Mouse (Mus musculus): ENCODE results near the gene Tnk1. TPM values are rescaled to one million over a fixed set of nuclear protein-coding genes. Genes with fewer than 3 reads are reported as not detected.
A peak's percentile ranks its signal among the peaks of the same experiment; 100 is the strongest.

Gene Tnk1
- polyA plus RNA-seq, 1 experiment from 2014 or later = 0.10 TPM

DNA sequence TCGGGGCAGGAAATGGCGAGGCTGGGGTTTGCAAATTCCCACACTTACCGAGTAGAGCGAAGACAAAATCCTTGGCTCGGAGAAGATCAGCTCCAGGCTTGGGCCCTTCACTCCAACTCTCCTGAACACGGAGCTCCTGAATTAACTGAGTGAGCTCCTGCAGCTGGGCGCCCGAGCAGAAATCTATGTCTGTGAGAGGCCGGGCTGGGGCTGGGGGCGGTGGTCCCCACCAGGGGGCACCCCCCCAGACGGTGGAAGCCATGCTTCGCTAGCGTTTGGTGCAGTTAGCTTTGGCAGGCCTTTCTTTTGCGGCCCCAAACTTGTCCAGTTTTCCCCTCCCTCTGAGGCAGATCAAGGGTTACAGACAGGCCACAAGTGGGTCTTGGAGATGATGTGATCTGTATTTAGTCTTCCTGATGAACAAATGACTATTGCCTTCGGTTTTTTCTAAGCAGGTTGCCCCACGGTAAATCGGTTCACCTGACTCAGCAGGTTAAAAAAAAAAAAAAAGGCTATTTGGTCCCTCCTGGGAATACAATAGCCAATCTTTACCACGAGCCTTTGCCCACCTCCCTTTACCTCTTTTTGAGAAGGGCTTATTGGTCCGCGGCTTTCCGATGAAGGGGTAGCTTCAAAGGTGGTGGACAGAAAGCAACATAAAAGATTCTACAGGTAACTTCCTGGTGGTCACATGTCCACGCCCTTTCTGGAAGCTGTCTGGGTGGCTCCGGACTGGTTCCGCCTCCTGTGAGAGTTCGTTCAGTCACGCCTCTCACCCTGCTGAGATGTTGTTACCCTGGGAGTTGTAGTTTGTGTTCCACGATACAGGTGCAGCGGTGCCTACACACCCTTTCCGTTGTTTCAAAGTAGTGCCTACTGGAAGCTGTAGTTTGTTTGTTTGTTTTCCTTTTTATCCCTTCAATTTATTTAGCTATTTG is 53.3 kb downstream of the Tnk1 start, which contains the start of gene Tmem102:
Gene Tmem102, minus strand, starts transcription at position 653 of the 938 bp plus-strand sequence.
- Histone ChIP-seq H3K9ac (no peak within 1 kb of the TSS), H3K4me3 (peak within 1 kb of the TSS; percentile 74; the same call in 1 of the 2 replicates), H3K27ac (no peak within 1 kb of the TSS), H3K4me2 (peak within 1 kb of the TSS; percentile 86), H3K9me3 (no peaks in the 10 kb centered on the region), H3K27me3 (replicated peaks) (peaks cover 23% of the 10 kb centered on the region), H3K36me3 (replicated peaks) (no peaks in the 10 kb centered on the region), H3K4me1 (peaks cover 47% of the 10 kb centered on the region)
- ATAC-seq (replicated peaks) = no peak
- WGBS = 6% methylated on average over 29 of the region's 29 CpGs

DNA sequence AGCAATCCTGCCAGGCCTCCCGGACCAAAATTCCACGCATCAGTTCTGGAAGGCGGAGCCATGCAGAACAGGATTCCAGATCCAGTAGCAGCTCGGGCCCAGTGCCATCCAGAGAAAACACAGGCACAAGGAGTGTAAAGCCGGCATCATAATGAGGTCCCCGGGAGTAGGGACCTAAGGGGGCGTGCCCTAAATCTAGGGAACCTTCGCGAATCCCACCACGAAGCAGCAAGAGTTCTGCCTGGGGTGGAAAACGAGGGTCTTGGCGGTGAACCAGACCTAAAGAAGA is 53.9 kb downstream of the Tnk1 start:
- 8% methylated on average over 12 of the region's 12 CpGs for WGBS

DNA sequence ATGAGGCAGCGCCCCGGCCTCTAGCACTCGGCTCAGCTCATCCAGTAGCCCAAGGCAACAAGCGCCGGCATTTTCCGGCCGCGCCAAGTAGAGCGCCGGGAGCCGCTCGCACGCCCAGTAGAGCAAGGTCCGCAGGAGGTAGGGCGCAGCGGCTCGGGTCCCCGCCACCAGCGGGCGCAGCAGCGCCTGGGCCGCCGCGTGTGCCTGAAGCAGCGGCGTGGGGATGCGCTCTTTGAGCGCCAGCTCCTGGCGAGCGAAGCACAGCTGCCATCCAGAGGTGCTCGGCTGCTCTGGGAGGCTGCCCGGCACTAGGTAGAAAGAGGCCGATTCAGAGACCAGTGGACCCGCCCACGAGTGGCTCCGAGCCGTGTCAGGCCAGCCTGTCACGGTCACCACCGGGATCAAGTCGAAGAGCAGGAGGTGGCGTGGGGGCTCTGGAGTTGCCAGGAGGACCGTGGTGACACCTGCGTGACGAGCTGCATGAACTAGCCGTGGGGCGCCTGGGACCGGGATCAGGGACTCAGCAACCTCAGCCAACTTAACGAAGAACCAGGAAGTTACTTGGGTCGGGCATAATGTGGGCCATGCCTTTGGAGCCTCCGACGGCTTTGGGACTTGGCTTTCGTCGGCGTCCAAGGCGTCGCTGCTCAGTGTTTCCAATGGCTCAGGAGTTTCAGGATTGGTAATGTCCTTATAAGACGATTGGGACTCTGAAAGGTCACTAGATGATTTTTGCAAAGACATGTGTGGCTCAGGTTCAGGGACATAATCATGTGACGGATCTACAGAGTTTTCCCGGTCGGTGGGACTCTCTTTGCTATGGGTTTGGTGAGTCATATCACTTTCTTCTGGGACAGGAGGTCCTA is 54.5 kb downstream of the Tnk1 start:
- Histone ChIP-seq H3K4me1 (peaks cover 59% of the 10 kb centered on the region), H3K36me3 (replicated peaks) (no peaks in the 10 kb centered on the region), H3K9ac (peak overlapping the region; percentile 66), H3K27ac (peak overlapping the region; percentile 76), H3K4me2 (peak overlapping the region; percentile 86), H3K27me3 (replicated peaks) (peaks cover 23% of the 10 kb centered on the region), H3K9me3 (no peaks in the 10 kb centered on the region), H3K4me3 (peak overlapping the region; percentile 74)
- peak; percentile 32 for ATAC-seq (replicated peaks)
- 2% methylated on average over 60 of the region's 60 CpGs for WGBS

More for the DNA sequence above, 53.9 kb downstream of the Tnk1 start:
- Histone ChIP-seq H3K27ac (no peak overlapping the region), H3K27me3 (replicated peaks) (peaks cover 23% of the 10 kb centered on the region), H3K9ac (no peak overlapping the region), H3K9me3 (no peaks in the 10 kb centered on the region), H3K36me3 (replicated peaks) (no peaks in the 10 kb centered on the region), H3K4me2 (peak overlapping the region; percentile 86), H3K4me3 (peak overlapping the region; percentile 74; the same call in 1 of the 2 replicates), H3K4me1 (peaks cover 53% of the 10 kb centered on the region)
- ATAC-seq (replicated peaks) = no peak

DNA sequence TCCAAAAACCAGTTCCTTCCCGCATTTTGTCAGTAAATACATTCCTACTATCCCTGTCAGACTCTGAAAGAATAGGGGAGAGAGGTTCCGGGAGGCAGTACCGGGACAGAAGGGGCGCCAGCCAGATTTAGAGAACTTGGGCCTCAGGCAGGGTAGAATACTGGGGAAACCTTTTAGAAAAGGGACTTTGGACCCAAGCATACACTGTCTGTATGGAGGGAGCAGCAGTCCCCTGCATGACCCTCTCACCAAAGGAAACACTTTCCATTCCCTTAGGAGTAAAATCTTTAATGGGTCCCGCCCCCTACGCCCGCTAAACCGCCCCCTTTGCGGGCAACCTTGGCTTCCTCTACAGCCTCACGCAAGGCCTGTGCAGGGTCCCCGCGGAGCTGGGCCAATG is 55.2 kb downstream of the Tnk1 start:
- under 1% methylated on average over 12 of the region's 12 CpGs for WGBS
- Histone ChIP-seq H3K27me3 (replicated peaks) (peaks cover 23% of the 10 kb centered on the region), H3K36me3 (replicated peaks) (no peaks in the 10 kb centered on the region), H3K9me3 (no peaks in the 10 kb centered on the region), H3K4me3 (peak overlapping the region; percentile 74), H3K9ac (peak overlapping the region; percentile 66), H3K27ac (peak overlapping the region; percentile 76), H3K4me1 (peaks cover 59% of the 10 kb centered on the region), H3K4me2 (peak overlapping the region; percentile 86)
- ATAC-seq (replicated peaks) = no peak; the same call in 1 of the 2 replicates

DNA sequence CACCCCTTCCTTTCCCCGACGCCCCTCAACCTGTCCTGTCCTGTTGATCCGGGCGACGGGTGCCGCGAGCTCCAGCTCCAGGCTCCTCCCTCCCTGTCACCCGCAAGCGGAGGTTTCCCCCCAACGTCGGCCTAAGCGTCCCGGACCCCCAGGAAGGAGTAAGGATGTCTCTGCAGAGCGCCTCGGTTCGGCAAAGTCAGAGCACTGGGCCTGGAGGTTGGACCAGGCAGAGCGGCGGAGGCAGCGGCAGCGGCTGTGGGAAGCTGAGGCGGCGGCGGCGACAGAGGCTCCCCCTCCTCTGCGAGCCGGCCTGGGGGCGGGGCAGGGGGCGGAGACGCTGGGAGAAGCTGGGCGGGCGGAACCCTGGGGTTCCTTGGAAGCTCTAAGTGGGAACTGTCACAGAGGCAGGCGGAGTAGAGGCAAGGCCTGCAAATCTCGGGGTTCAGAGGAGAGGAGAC is 55.9 kb downstream of the Tnk1 start:
- WGBS = 0% methylated on average over 28 of the region's 33 CpGs
- peak; percentile 16; the same call in 1 of the 2 replicates for ATAC-seq (replicated peaks)
- H3K4me3 ChIP-seq = peak overlapping the region; percentile 74
- H3K9me3 ChIP-seq = no peaks in the 10 kb centered on the region
- peaks cover 23% of the 10 kb centered on the region for H3K27me3 ChIP-seq (replicated peaks)
- peak overlapping the region; percentile 66 for H3K9ac ChIP-seq
- peaks cover 59% of the 10 kb centered on the region for H3K4me1 ChIP-seq
- peak overlapping the region; percentile 86 for H3K4me2 ChIP-seq
- peak overlapping the region; percentile 76 for H3K27ac ChIP-seq
- H3K36me3 ChIP-seq (replicated peaks) = no peaks in the 10 kb centered on the region

DNA sequence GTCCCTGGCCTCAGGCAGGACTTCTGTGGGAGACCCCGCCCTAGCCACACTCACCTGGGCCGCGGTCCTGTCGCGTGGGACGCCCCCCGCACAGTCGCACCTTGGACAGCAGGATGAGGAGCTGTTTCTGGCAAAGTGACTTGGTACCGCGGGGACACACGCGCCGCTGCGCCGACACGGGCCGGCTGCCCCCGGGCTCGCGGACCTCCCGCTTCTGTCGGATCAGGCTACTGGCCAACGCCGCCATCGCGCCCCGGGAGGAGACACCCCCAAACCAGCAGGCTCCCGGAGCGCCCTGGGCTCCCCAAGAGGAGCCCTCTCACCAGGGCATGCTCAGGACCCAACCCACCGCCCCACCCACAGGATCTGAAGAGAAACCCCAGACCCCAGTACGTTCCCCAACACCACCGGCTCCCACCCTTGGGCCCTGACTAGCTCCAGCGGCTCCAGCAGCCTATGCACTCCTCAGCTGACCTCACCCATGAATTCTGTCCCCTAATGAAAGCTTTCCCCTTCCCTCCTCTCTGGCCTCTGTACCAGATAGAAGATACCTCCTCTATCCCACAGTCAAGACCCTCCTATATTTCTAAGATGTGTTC is 57.1 kb downstream of the Tnk1 start, which contains the start of gene Fgf11:
Gene Fgf11, minus strand, starts transcription at position 479 of the 599 bp plus-strand sequence.
- Histone ChIP-seq H3K4me1 (peaks cover 59% of the 10 kb centered on the region), H3K27ac (peak within 1 kb of the TSS; percentile 98), H3K9me3 (no peaks in the 10 kb centered on the region), H3K9ac (peak within 1 kb of the TSS; percentile 66), H3K27me3 (replicated peaks) (peaks cover 19% of the 10 kb centered on the region), H3K4me3 (peak within 1 kb of the TSS; percentile 74), H3K36me3 (replicated peaks) (no peaks in the 10 kb centered on the region), H3K4me2 (peak within 1 kb of the TSS; percentile 86)
- WGBS = under 1% methylated on average over 32 of the region's 33 CpGs
- 0 out of 2 replicates have a peak, but pooled peaks have one; percentile 1 for ATAC-seq (replicated peaks)

Small RNA genes within 50 kb of the gene (microRNA-seq; reads per million reads assigned to microRNA genes)
- gene Mir6924 = not detected

Other genes with a start within 250 kb of the Tnk1 start
- not detected in 2 replicates for gene Shbg, start 240.8 kb downstream of the Tnk1 start, polyA plus RNA-seq (2015; fragmentation: Nextera tagmentation; extraction: Ambion mirVana)
- 23.5 and 24.9 TPM in 2 replicates for gene Sat2, start 236.7 kb downstream of the Tnk1 start, polyA plus RNA-seq (2015; fragmentation: Nextera tagmentation; extraction: Ambion mirVana)
- 40.6 and 47.0 TPM in 2 replicates for gene Fxr2, start 225.7 kb downstream of the Tnk1 start, polyA plus RNA-seq (2015; fragmentation: Nextera tagmentation; extraction: Ambion mirVana)
- gene Sox15, start 203.4 kb downstream of the Tnk1 start, polyA plus RNA-seq (2015; fragmentation: Nextera tagmentation; extraction: Ambion mirVana) = 0.20 TPM in 1 of 2 replicates, not detected in the other
- 99.9 and 108 TPM in 2 replicates for gene Mpdu1, start 196.1 kb downstream of the Tnk1 start, polyA plus RNA-seq (2015; fragmentation: Nextera tagmentation; extraction: Ambion mirVana)
- 9.4 and 10.4 TPM in 2 replicates for gene Cd68, start 192.6 kb downstream of the Tnk1 start, polyA plus RNA-seq (2015; fragmentation: Nextera tagmentation; extraction: Ambion mirVana)
- gene Eif4a1, start 186.3 kb downstream of the Tnk1 start, polyA plus RNA-seq (2015; fragmentation: Nextera tagmentation; extraction: Ambion mirVana) = 460 and 473 TPM in 2 replicates
- gene Senp3, start 176.6 kb downstream of the Tnk1 start, polyA plus RNA-seq (2015; fragmentation: Nextera tagmentation; extraction: Ambion mirVana) = 116 and 122 TPM in 2 replicates
- 0.37 and 0.68 TPM in 2 replicates for gene Tnfsf13, start 172.9 kb downstream of the Tnk1 start, polyA plus RNA-seq (2015; fragmentation: Nextera tagmentation; extraction: Ambion mirVana)
- 2.0 and 2.4 TPM in 2 replicates for gene Tnfsf12, start 162.9 kb downstream of the Tnk1 start, polyA plus RNA-seq (2015; fragmentation: Nextera tagmentation; extraction: Ambion mirVana)
- 1.2 and 1.8 TPM in 2 replicates for gene Tnfsfm13, start 162.6 kb downstream of the Tnk1 start, polyA plus RNA-seq (2015; fragmentation: Nextera tagmentation; extraction: Ambion mirVana)
- gene Polr2a, start 100.1 kb downstream of the Tnk1 start, polyA plus RNA-seq (2015; fragmentation: Nextera tagmentation; extraction: Ambion mirVana) = 15.9 and 17.4 TPM in 2 replicates
- gene Slc35g3, start 96.8 kb downstream of the Tnk1 start, polyA plus RNA-seq (2015; fragmentation: Nextera tagmentation; extraction: Ambion mirVana) = 0.17 and 0.26 TPM in 2 replicates
- 4.1 and 4.3 TPM in 2 replicates for gene Zbtb4, start 92.8 kb downstream of the Tnk1 start, polyA plus RNA-seq (2015; fragmentation: Nextera tagmentation; extraction: Ambion mirVana)
- gene Chrnb1, start 62.8 kb downstream of the Tnk1 start, polyA plus RNA-seq (2015; fragmentation: Nextera tagmentation; extraction: Ambion mirVana) = 0.98 and 1.2 TPM in 2 replicates
- gene Fgf11, start 56.9 kb downstream of the Tnk1 start, polyA plus RNA-seq (2015; fragmentation: Nextera tagmentation; extraction: Ambion mirVana) = 3.7 and 4.5 TPM in 2 replicates
- gene Tmem102, start 53.1 kb downstream of the Tnk1 start, polyA plus RNA-seq (2015; fragmentation: Nextera tagmentation; extraction: Ambion mirVana) = 0.74 and 0.86 TPM in 2 replicates
- not detected in 2 replicates for gene Gm39566, start 43.4 kb downstream of the Tnk1 start, polyA plus RNA-seq (2015; fragmentation: Nextera tagmentation; extraction: Ambion mirVana)
- gene Spem2, start 40.3 kb downstream of the Tnk1 start, polyA plus RNA-seq (2015; fragmentation: Nextera tagmentation; extraction: Ambion mirVana) = not detected in 2 replicates
- gene Spem1, start 36.5 kb downstream of the Tnk1 start, polyA plus RNA-seq (2015; fragmentation: Nextera tagmentation; extraction: Ambion mirVana) = 0.55 and 0.65 TPM in 2 replicates
- 24.0 and 24.2 TPM in 2 replicates for gene Nlgn2, start 20.9 kb downstream of the Tnk1 start, polyA plus RNA-seq (2015; fragmentation: Nextera tagmentation; extraction: Ambion mirVana)
- gene Tmem256, start 20.2 kb downstream of the Tnk1 start, polyA plus RNA-seq (2015; fragmentation: Nextera tagmentation; extraction: Ambion mirVana) = 318 and 320 TPM in 2 replicates
- gene Plscr3, start 12.4 kb downstream of the Tnk1 start, polyA plus RNA-seq (2015; fragmentation: Nextera tagmentation; extraction: Ambion mirVana) = 52.3 and 53.5 TPM in 2 replicates
- gene Tmem95, start 19.3 kb upstream of the Tnk1 start, polyA plus RNA-seq (2015; fragmentation: Nextera tagmentation; extraction: Ambion mirVana) = not detected in 2 replicates
- 1.7 and 1.9 TPM in 2 replicates for gene Kctd11, start 22.7 kb upstream of the Tnk1 start, polyA plus RNA-seq (2015; fragmentation: Nextera tagmentation; extraction: Ambion mirVana)
- 0.46 and 0.52 TPM in 2 replicates for gene Acap1, start 36.8 kb upstream of the Tnk1 start, polyA plus RNA-seq (2015; fragmentation: Nextera tagmentation; extraction: Ambion mirVana)
- 11.1 and 11.8 TPM in 2 replicates for gene 2810408A11Rik, start 42.3 kb upstream of the Tnk1 start, polyA plus RNA-seq (2015; fragmentation: Nextera tagmentation; extraction: Ambion mirVana)
- gene Neurl4, start 42.3 kb upstream of the Tnk1 start, polyA plus RNA-seq (2015; fragmentation: Nextera tagmentation; extraction: Ambion mirVana) = 23.2 and 24.2 TPM in 2 replicates
- gene Gps2, start 55.2 kb upstream of the Tnk1 start, polyA plus RNA-seq (2015; fragmentation: Nextera tagmentation; extraction: Ambion mirVana) = 77.6 and 86.6 TPM in 2 replicates
- gene Eif5a, start 63.2 kb upstream of the Tnk1 start, polyA plus RNA-seq (2015; fragmentation: Nextera tagmentation; extraction: Ambion mirVana) = 1,022 and 1,040 TPM in 2 replicates
- 5.6 and 6.4 TPM in 2 replicates for gene Ybx2, start 77.1 kb upstream of the Tnk1 start, polyA plus RNA-seq (2015; fragmentation: Nextera tagmentation; extraction: Ambion mirVana)
- 3.3 TPM in 2 replicates for gene Slc2a4, start 89.5 kb upstream of the Tnk1 start, polyA plus RNA-seq (2015; fragmentation: Nextera tagmentation; extraction: Ambion mirVana)
- gene Cldn7, start 106.0 kb upstream of the Tnk1 start, polyA plus RNA-seq (2015; fragmentation: Nextera tagmentation; extraction: Ambion mirVana) = 0.58 and 0.59 TPM in 2 replicates
- 22.5 and 25.4 TPM in 2 replicates for gene Ctdnep1, start 122.4 kb upstream of the Tnk1 start, polyA plus RNA-seq (2015; fragmentation: Nextera tagmentation; extraction: Ambion mirVana)
- 162 and 177 TPM in 2 replicates for gene Elp5, start 123.8 kb upstream of the Tnk1 start, polyA plus RNA-seq (2015; fragmentation: Nextera tagmentation; extraction: Ambion mirVana)
- gene Gabarap, start 132.4 kb upstream of the Tnk1 start, polyA plus RNA-seq (2015; fragmentation: Nextera tagmentation; extraction: Ambion mirVana) = 495 and 507 TPM in 2 replicates
- gene Phf23, start 137.0 kb upstream of the Tnk1 start, polyA plus RNA-seq (2015; fragmentation: Nextera tagmentation; extraction: Ambion mirVana) = 57.1 and 58.8 TPM in 2 replicates
- gene Dvl2, start 141.9 kb upstream of the Tnk1 start, polyA plus RNA-seq (2015; fragmentation: Nextera tagmentation; extraction: Ambion mirVana) = 30.4 and 31.0 TPM in 2 replicates
- gene Acadvl, start 156.7 kb upstream of the Tnk1 start, polyA plus RNA-seq (2015; fragmentation: Nextera tagmentation; extraction: Ambion mirVana) = 57.2 and 57.6 TPM in 2 replicates
- 27.8 and 30.4 TPM in 2 replicates for gene Dlg4, start 158.2 kb upstream of the Tnk1 start, polyA plus RNA-seq (2015; fragmentation: Nextera tagmentation; extraction: Ambion mirVana)
- gene Asgr1, start 195.4 kb upstream of the Tnk1 start, polyA plus RNA-seq (2015; fragmentation: Nextera tagmentation; extraction: Ambion mirVana) = 3.7 and 3.8 TPM in 2 replicates
- gene Asgr2, start 233.9 kb upstream of the Tnk1 start, polyA plus RNA-seq (2015; fragmentation: Nextera tagmentation; extraction: Ambion mirVana) = not detected in 2 replicates